Mouse (Mus musculus): Measurements from ENCODE around the gene Dner. TPM values are rescaled to one million over a fixed set of nuclear protein-coding genes. Genes with fewer than 3 reads are reported as not detected.
A peak's percentile ranks its signal among the peaks of the same experiment; 100 is the strongest.

Gene Dner
- total and polyA plus RNA-seq, 2 experiments, result not detected

DNA sequence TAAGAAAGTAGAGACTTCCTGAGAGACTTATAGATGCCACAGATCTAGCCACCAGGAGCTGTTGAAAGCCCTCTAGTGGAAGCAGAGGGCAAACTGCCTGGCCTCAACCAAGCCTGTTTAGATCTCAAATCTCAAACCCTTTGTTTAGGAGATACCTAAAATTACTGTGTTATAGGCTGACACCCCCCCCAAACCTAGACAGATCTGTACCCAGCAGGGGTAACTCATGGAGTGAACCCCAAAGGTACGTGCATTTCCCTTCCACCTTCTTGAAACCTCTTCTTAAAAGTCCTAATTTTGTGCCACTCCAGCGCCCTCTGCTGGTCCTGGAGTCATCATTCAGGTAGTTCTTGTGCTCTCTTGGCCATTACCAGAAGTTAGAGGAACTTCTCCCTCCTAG, 1.1 kb upstream of the Dner start:
- H3K4me1 ChIP-seq (ENCODE audit: control insufficient read depth, insufficient read depth, low read length), result no peaks in the 10 kb centered on the region
- TF ChIP-seq POLR2A (IDR thresholded peaks at IDR 0.05; ENCODE audit: extremely low read depth, insufficient read depth, low read length) (no peak), CTCF (IDR thresholded peaks at IDR 0.05; ENCODE audit: low read depth, low read length) (peak; percentile 54; the same call in 1 of the 2 replicates)
- peak; percentile 58 for DNase-seq (ENCODE audit: extremely low read depth, low read depth, low spot score)
- H3K27me3 ChIP-seq (ENCODE audit: control insufficient read depth, insufficient read depth, low read length), result peaks cover 16% of the 10 kb centered on the region
- H3K9ac ChIP-seq (ENCODE audit: low read depth, low read length), result no peak overlapping the region
- no peak overlapping the region for H3K27ac ChIP-seq (replicated peaks; ENCODE audit: insufficient read depth, low read depth, low read length)
- no peaks in the 10 kb centered on the region for H3K79me2 ChIP-seq (ENCODE audit: control insufficient read depth, insufficient read depth, low read length)
- no peaks in the 10 kb centered on the region for H3K36me3 ChIP-seq (ENCODE audit: control insufficient read depth, insufficient read depth, low read length)
- no peak overlapping the region for H3K4me3 ChIP-seq (ENCODE audit: insufficient read depth, low read depth, low read length)
- WGBS, result 5% methylated on average over 2 of the region's 2 CpGs

DNA sequence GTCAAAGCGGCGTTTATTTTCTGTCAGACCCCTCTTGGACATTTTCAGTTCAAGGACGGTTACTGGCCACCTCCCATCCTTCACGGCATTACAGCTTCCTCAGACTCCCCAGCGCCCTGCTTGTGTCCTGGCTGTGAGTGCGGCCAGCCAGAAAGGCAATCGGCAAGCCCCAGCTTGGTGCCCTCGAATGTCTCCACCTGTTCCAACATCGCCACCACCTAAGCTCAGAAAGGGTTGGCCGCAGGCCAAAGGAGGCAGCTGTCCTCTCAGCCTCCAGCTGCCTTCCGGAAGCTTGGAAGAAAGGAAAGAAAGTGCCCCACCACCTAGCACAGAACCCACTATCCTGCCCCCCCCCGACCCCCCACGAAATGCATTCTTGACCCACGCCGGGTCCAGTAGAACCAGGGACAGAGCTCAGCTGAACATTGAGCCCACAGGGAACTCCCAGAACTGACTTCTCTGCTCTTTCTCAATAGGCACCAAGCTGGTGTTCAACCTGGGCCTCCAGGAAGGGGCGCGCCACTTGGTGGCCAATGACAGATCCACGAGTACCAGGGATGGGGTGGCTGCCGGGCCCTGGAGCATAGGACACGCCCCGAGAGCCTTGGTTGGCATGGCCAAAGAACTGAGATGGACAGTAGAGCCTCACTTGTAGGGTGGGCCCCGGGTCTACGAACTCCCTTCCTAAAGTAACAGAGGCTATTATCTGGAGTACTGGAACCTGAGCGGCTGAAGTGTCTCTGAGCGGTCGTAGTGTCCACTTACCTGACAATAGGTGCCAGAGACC, 1.1 kb downstream of the Dner start:
- H3K27me3 ChIP-seq (ENCODE audit: control insufficient read depth, insufficient read depth, low read length), result peaks cover 16% of the 10 kb centered on the region
- H3K9ac ChIP-seq (ENCODE audit: low read depth, low read length), result no peak overlapping the region
- no peak overlapping the region for H3K27ac ChIP-seq (replicated peaks; ENCODE audit: insufficient read depth, low read depth, low read length)
- 17% methylated on average over 26 of the region's 26 CpGs for WGBS
- H3K4me3 ChIP-seq (ENCODE audit: insufficient read depth, low read depth, low read length), result no peak overlapping the region
- no peaks in the 10 kb centered on the region for H3K4me1 ChIP-seq (ENCODE audit: control insufficient read depth, insufficient read depth, low read length)
- TF ChIP-seq CTCF (IDR thresholded peaks at IDR 0.05; ENCODE audit: low read depth, low read length) (no peak), POLR2A (IDR thresholded peaks at IDR 0.05; ENCODE audit: extremely low read depth, insufficient read depth, low read length) (no peak)
- no peak for DNase-seq (ENCODE audit: extremely low read depth, low read depth, low spot score)
- no peaks in the 10 kb centered on the region for H3K79me2 ChIP-seq (ENCODE audit: control insufficient read depth, insufficient read depth, low read length)
- no peaks in the 10 kb centered on the region for H3K36me3 ChIP-seq (ENCODE audit: control insufficient read depth, insufficient read depth, low read length)

DNA sequence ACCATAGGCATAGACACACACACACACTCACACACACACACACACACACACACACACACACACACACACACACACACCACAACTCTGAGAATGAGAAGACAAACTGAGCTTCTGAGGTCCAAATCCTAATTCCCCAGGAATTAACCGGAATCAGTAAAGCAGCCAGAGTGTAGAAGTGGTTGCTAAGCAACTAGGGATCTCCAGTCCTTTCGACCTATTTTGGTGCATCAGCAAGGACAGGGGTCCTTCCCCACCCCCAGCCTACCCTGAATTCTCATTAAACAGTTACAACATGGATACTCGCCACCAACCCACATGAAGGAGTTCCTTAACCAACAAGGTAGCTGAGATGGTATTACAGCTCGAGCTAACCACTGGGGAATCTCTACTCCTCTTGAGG, 18.1 kb downstream of the Dner start:
- TF ChIP-seq POLR2A (IDR thresholded peaks at IDR 0.05; ENCODE audit: extremely low read depth, insufficient read depth, low read length) (no peak), CTCF (IDR thresholded peaks at IDR 0.05; ENCODE audit: low read depth, low read length) (no peak)
- Histone ChIP-seq H3K27ac (replicated peaks; ENCODE audit: insufficient read depth, low read depth, low read length) (no peak overlapping the region), H3K36me3 (ENCODE audit: control insufficient read depth, insufficient read depth, low read length) (no peaks in the 10 kb centered on the region), H3K4me3 (ENCODE audit: insufficient read depth, low read depth, low read length) (no peak overlapping the region), H3K4me1 (ENCODE audit: control insufficient read depth, insufficient read depth, low read length) (no peaks in the 10 kb centered on the region), H3K9ac (ENCODE audit: low read depth, low read length) (no peak overlapping the region), H3K27me3 (ENCODE audit: control insufficient read depth, insufficient read depth, low read length) (0 out of 2 replicates have a peak, but pooled peaks cover 2% of the 10 kb centered on the region), H3K79me2 (ENCODE audit: control insufficient read depth, insufficient read depth, low read length) (no peaks in the 10 kb centered on the region)
- 62% methylated on average over 4 of the region's 4 CpGs for WGBS
- no peak for DNase-seq (ENCODE audit: extremely low read depth, low read depth, low spot score)

DNA sequence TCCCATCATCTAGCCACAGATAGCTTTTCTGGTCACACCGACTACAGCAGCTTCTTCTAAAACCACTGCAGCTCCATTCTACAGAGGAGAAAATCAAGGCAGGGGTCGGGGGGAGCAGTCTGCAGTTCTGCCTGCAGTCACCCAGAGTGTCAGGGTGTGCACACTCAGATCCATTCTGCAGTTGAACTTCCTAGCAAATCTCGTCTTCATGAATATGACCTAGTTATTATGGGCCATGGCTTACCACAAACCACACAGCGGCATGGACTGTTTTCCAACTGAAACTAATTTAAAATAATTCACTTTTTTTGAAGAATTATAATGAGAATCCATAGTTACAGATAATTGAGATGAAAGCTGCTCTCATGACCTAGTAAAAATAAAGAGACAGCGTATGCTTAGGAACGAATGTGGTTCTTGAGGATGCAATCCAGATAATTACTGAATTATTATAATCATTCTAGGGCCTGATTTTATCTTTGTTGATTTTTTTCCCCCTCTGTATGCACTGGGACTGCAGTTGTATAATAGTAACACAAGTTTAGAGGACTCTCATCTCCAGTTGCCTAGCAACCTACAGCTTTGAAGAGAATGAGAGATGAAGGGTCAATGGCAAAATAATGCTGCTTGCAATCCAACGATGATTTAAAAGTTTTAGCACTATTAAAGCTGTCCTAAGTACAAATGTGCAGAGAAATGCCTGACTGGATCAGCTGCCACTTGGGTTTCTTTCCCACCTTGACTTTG, 27.7 kb downstream of the Dner start:
- TF ChIP-seq CTCF (IDR thresholded peaks at IDR 0.05; ENCODE audit: low read depth, low read length) (no peak), POLR2A (IDR thresholded peaks at IDR 0.05; ENCODE audit: extremely low read depth, insufficient read depth, low read length) (no peak)
- Histone ChIP-seq H3K27me3 (ENCODE audit: control insufficient read depth, insufficient read depth, low read length) (no peaks in the 10 kb centered on the region), H3K4me3 (ENCODE audit: insufficient read depth, low read depth, low read length) (no peak overlapping the region), H3K36me3 (ENCODE audit: control insufficient read depth, insufficient read depth, low read length) (no peaks in the 10 kb centered on the region), H3K9ac (ENCODE audit: low read depth, low read length) (no peak overlapping the region), H3K27ac (replicated peaks; ENCODE audit: insufficient read depth, low read depth, low read length) (no peak overlapping the region), H3K4me1 (ENCODE audit: control insufficient read depth, insufficient read depth, low read length) (no peaks in the 10 kb centered on the region), H3K79me2 (ENCODE audit: control insufficient read depth, insufficient read depth, low read length) (no peaks in the 10 kb centered on the region)
- 82% methylated on average over 7 of the region's 7 CpGs for WGBS
- no peak for DNase-seq (ENCODE audit: extremely low read depth, low read depth, low spot score)

DNA sequence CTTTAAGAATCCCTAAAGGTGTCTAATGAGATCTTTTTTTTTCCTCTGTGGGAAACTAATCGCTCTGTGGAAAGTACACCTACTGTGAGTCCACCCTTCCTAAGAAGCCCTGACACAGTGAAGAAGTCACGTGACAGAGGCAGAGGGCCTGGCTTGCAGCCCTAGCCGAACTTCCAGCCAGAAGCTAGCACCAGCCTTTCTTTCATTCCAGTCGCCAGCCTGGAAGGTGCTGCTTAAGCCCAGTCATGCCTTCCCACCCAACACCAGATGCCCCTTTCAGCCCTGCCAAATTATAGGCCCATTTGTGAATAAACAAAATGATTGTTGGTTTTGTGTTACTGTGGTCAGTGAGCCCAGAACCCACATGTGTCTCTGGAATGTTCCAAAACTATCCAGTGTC, 28.4 kb downstream of the Dner start:
- TF ChIP-seq CTCF (IDR thresholded peaks at IDR 0.05; ENCODE audit: low read depth, low read length) (no peak), POLR2A (IDR thresholded peaks at IDR 0.05; ENCODE audit: extremely low read depth, insufficient read depth, low read length) (no peak)
- no peak for DNase-seq (ENCODE audit: extremely low read depth, low read depth, low spot score)
- H3K9ac ChIP-seq (ENCODE audit: low read depth, low read length), result no peak overlapping the region
- H3K27ac ChIP-seq (replicated peaks; ENCODE audit: insufficient read depth, low read depth, low read length), result no peak overlapping the region
- H3K4me3 ChIP-seq (ENCODE audit: insufficient read depth, low read depth, low read length), result no peak overlapping the region
- 73% methylated on average over 4 of the region's 4 CpGs for WGBS
- no peaks in the 10 kb centered on the region for H3K79me2 ChIP-seq (ENCODE audit: control insufficient read depth, insufficient read depth, low read length)
- no peaks in the 10 kb centered on the region for H3K27me3 ChIP-seq (ENCODE audit: control insufficient read depth, insufficient read depth, low read length)
- no peaks in the 10 kb centered on the region for H3K36me3 ChIP-seq (ENCODE audit: control insufficient read depth, insufficient read depth, low read length)
- no peaks in the 10 kb centered on the region for H3K4me1 ChIP-seq (ENCODE audit: control insufficient read depth, insufficient read depth, low read length)

All from liver, adult 2 months (tissue).